Mouse (Mus musculus) bone marrow, adult 2 months (tissue): Measurements from ENCODE around the gene Id2.

Experiments
- CTCF ChIP-seq: fragments of 200-500 bp; IDR thresholded peaks from 2 replicates; pipeline ENCODE4 v1.5.1; 2011; ENCODE audit warnings: low read length, control low read depth; ENCODE audit not compliant: control insufficient read depth, insufficient read depth
- POLR2A ChIP-seq: fragments of 200-500 bp; IDR thresholded peaks from 2 replicates; pipeline ENCODE4 v1.6.1; 2011; ENCODE audit warnings: low read depth, mild to moderate bottlenecking, control low read depth, low read length, borderline replicate concordance; ENCODE audit not compliant: control insufficient read depth

GRCm38 (mm10) chr12:25096640-25097051 is 294 bp downstream of the Id2 start:
- TF ChIP-seq CTCF (no peak), POLR2A (no peak)
